Mouse (Mus musculus): ENCODE results near the gene E330014E10Rik. TPM values are rescaled to one million over a fixed set of nuclear protein-coding genes. Genes with fewer than 3 reads are reported as not detected.
"Not testable (repeated sequence)": the region's sequence is repeated elsewhere in the genome, so short reads cannot be mapped to it uniquely, and the experiment has no call there.

E330014E10Rik gene
- polyA plus RNA-seq (2012; rRNA removed): not detected in 2 replicates
- not detected in 2 replicates for polyA plus RNA-seq (2014; fragmentation: Nextera tagmentation; extraction: Ambion mirVana)

- H3K4me3 ChIP-seq (replicated peaks; ENCODE audit: low read length); H3K36me3 ChIP-seq (ENCODE audit: control insufficient read depth, insufficient read depth, low read length): not testable (repeated sequence)
- WGBS: no CpG with 5 or more reads among the region's 2 CpGs
Observed at GRCm38 (mm10) chr5:95775690-95776089, at the start of gene E330014E10Rik. Gene E330014E10Rik, plus strand, starts transcription at chr5:95775990.

GRCm38 (mm10) chr5:95736073-95736472 lies 39.7 kb upstream of the E330014E10Rik start, which contains the start of gene Gm7978:
Gene Gm7978, minus strand, starts transcription at chr5:95736173.
- not testable (repeated sequence) for DNase-seq (ENCODE audit: low spot score); H3K27me3 ChIP-seq (ENCODE audit: control insufficient read depth, insufficient read depth, low read length); H3K4me1 ChIP-seq (ENCODE audit: control insufficient read depth, insufficient read depth, low read length); H3K4me2 ChIP-seq (replicated peaks; ENCODE audit: low read depth, low read length, severe bottlenecking); H3K4me3 ChIP-seq (replicated peaks; ENCODE audit: low read length); H3K9ac ChIP-seq (ENCODE audit: low read depth, low read length, severe bottlenecking); ATAC-seq (ENCODE audit: low FRiP score, low read depth); H3K36me3 ChIP-seq (ENCODE audit: control insufficient read depth, insufficient read depth, low read length); H3K9me3 ChIP-seq (ENCODE audit: control insufficient read depth, low read length); H3K27ac ChIP-seq (replicated peaks; ENCODE audit: low read depth, low read length)
- WGBS: no CpG with 5 or more reads among the region's 1 CpGs

More at GRCm38 (mm10) chr5:95775690-95776089, at the start of gene E330014E10Rik:
- DNase-seq (ENCODE audit: low spot score); H3K4me2 ChIP-seq (replicated peaks; ENCODE audit: low read depth, low read length, severe bottlenecking); H3K27me3 ChIP-seq (ENCODE audit: control insufficient read depth, insufficient read depth, low read length); H3K4me1 ChIP-seq (ENCODE audit: control insufficient read depth, insufficient read depth, low read length); H3K9me3 ChIP-seq (ENCODE audit: control insufficient read depth, low read length); ATAC-seq (ENCODE audit: low FRiP score, low read depth); H3K9ac ChIP-seq (ENCODE audit: low read depth, low read length, severe bottlenecking); H3K27ac ChIP-seq (replicated peaks; ENCODE audit: low read depth, low read length): not testable (repeated sequence)

- no CpG with 5 or more reads among the region's 3 CpGs for WGBS
Observed at GRCm38 (mm10) chr5:95741714-95742113, 34.1 kb upstream of the E330014E10Rik start, which contains the start of gene Gm7982. Gene Gm7982, plus strand, starts transcription at chr5:95742014.

GRCm38 (mm10) chr5:95810841-95811240 lies 35.1 kb downstream of the E330014E10Rik start:
- not testable (repeated sequence) for ATAC-seq (ENCODE audit: low FRiP score, low read depth); H3K27ac ChIP-seq (replicated peaks; ENCODE audit: low read depth, low read length); H3K4me2 ChIP-seq (replicated peaks; ENCODE audit: low read depth, low read length, severe bottlenecking); DNase-seq (ENCODE audit: low spot score); H3K27me3 ChIP-seq (ENCODE audit: control insufficient read depth, insufficient read depth, low read length); H3K9me3 ChIP-seq (ENCODE audit: control insufficient read depth, low read length); H3K9ac ChIP-seq (ENCODE audit: low read depth, low read length, severe bottlenecking); H3K4me3 ChIP-seq (replicated peaks; ENCODE audit: low read length); H3K36me3 ChIP-seq (ENCODE audit: control insufficient read depth, insufficient read depth, low read length); H3K4me1 ChIP-seq (ENCODE audit: control insufficient read depth, insufficient read depth, low read length)
- WGBS: 51% methylated on average over 2 of the region's 2 CpGs

More at GRCm38 (mm10) chr5:95741714-95742113, 34.1 kb upstream of the E330014E10Rik start, which contains the start of gene Gm7982:
- H3K4me3 ChIP-seq (replicated peaks; ENCODE audit: low read length); DNase-seq (ENCODE audit: low spot score); H3K9ac ChIP-seq (ENCODE audit: low read depth, low read length, severe bottlenecking); H3K27me3 ChIP-seq (ENCODE audit: control insufficient read depth, insufficient read depth, low read length); H3K27ac ChIP-seq (replicated peaks; ENCODE audit: low read depth, low read length); H3K4me1 ChIP-seq (ENCODE audit: control insufficient read depth, insufficient read depth, low read length); H3K36me3 ChIP-seq (ENCODE audit: control insufficient read depth, insufficient read depth, low read length); H3K9me3 ChIP-seq (ENCODE audit: control insufficient read depth, low read length); H3K4me2 ChIP-seq (replicated peaks; ENCODE audit: low read depth, low read length, severe bottlenecking); ATAC-seq (ENCODE audit: low FRiP score, low read depth): not testable (repeated sequence)

- DNase-seq (ENCODE audit: low spot score): no peak
Observed at GRCm38 (mm10) chr5:95836580-95836979, 60.8 kb downstream of the E330014E10Rik start.

GRCm38 (mm10) chr5:95854030-95854429 lies 78.2 kb downstream of the E330014E10Rik start:
- no peaks in the 10 kb centered on the region for H3K27me3 ChIP-seq (ENCODE audit: control insufficient read depth, insufficient read depth, low read length)
- H3K4me2 ChIP-seq (replicated peaks; ENCODE audit: low read depth, low read length, severe bottlenecking): no peak overlapping the region
- H3K4me1 ChIP-seq (ENCODE audit: control insufficient read depth, insufficient read depth, low read length): no peaks in the 10 kb centered on the region
- no peak for TF ChIP-seq POLR2A (IDR thresholded peaks at IDR 0.05; ENCODE audit: borderline replicate concordance, extremely low read depth, insufficient read depth, insufficient read length)
- no peak overlapping the region for H3K4me3 ChIP-seq (replicated peaks; ENCODE audit: low read length)
- ATAC-seq (ENCODE audit: low FRiP score, low read depth): no peak
- no peak for DNase-seq (ENCODE audit: low spot score)
- H3K9ac ChIP-seq (ENCODE audit: low read depth, low read length, severe bottlenecking): no peak overlapping the region
- H3K27ac ChIP-seq (replicated peaks; ENCODE audit: low read depth, low read length): no peak overlapping the region
- 82% methylated on average over 3 of the region's 3 CpGs for WGBS
- no peaks in the 10 kb centered on the region for H3K36me3 ChIP-seq (ENCODE audit: control insufficient read depth, insufficient read depth, low read length)
- H3K9me3 ChIP-seq (ENCODE audit: control insufficient read depth, low read length): no peaks in the 10 kb centered on the region

More at GRCm38 (mm10) chr5:95836580-95836979, 60.8 kb downstream of the E330014E10Rik start:
- H3K27me3 ChIP-seq (ENCODE audit: control insufficient read depth, insufficient read depth, low read length): no peaks in the 10 kb centered on the region
- H3K27ac ChIP-seq (replicated peaks; ENCODE audit: low read depth, low read length): no peak overlapping the region
- no peaks in the 10 kb centered on the region for H3K36me3 ChIP-seq (ENCODE audit: control insufficient read depth, insufficient read depth, low read length)
- WGBS: 72% methylated on average over 4 of the region's 4 CpGs
- no peaks in the 10 kb centered on the region for H3K9me3 ChIP-seq (ENCODE audit: control insufficient read depth, low read length)
- no peak overlapping the region for H3K9ac ChIP-seq (ENCODE audit: low read depth, low read length, severe bottlenecking)
- no peaks in the 10 kb centered on the region for H3K4me1 ChIP-seq (ENCODE audit: control insufficient read depth, insufficient read depth, low read length)
- no peak overlapping the region for H3K4me3 ChIP-seq (replicated peaks; ENCODE audit: low read length)
- ATAC-seq (ENCODE audit: low FRiP score, low read depth): no peak
- H3K4me2 ChIP-seq (replicated peaks; ENCODE audit: low read depth, low read length, severe bottlenecking): no peak overlapping the region
- no peak for TF ChIP-seq POLR2A (IDR thresholded peaks at IDR 0.05; ENCODE audit: borderline replicate concordance, extremely low read depth, insufficient read depth, insufficient read length)

Other genes starting within 250 kb of the E330014E10Rik start
- gene Gm7971, start 181.1 kb upstream of the E330014E10Rik start, polyA plus RNA-seq (2012; rRNA removed): not detected in 2 replicates
- not detected in 2 replicates for gene Gm7971, start 181.1 kb upstream of the E330014E10Rik start, polyA plus RNA-seq (2014; fragmentation: Nextera tagmentation; extraction: Ambion mirVana)
- gene Gm7978, start 39.8 kb upstream of the E330014E10Rik start, polyA plus RNA-seq (2012; rRNA removed): not detected in 2 replicates
- gene Gm7978, start 39.8 kb upstream of the E330014E10Rik start, polyA plus RNA-seq (2014; fragmentation: Nextera tagmentation; extraction: Ambion mirVana): not detected in 2 replicates
- not detected in 2 replicates for gene Gm7982, start 34.0 kb upstream of the E330014E10Rik start, polyA plus RNA-seq (2012; rRNA removed)
- gene Gm7982, start 34.0 kb upstream of the E330014E10Rik start, polyA plus RNA-seq (2014; fragmentation: Nextera tagmentation; extraction: Ambion mirVana): not detected in 2 replicates
- gene Cxcl13, start 181.0 kb downstream of the E330014E10Rik start, polyA plus RNA-seq (2012; rRNA removed): 0.46 and 0.73 TPM in 2 replicates
- 0.75 and 1.7 TPM in 2 replicates for gene Cxcl13, start 181.0 kb downstream of the E330014E10Rik start, polyA plus RNA-seq (2014; fragmentation: Nextera tagmentation; extraction: Ambion mirVana)

Measured in limb, embryonic 14.5 days (tissue).